Mouse (Mus musculus) embryonic fibroblast, embryonic 13.5 days (primary cell): ENCODE data around the gene Cops3.

ENCODE experiments used
- CTCF ChIP-seq: IDR thresholded peaks from 2 replicates; pipeline ENCODE4 v1.5.1; 2011; ENCODE audit warnings: mild to moderate bottlenecking, control low read depth, low read length, moderate library complexity, borderline replicate concordance; ENCODE audit not compliant: insufficient read depth
- POLR2A ChIP-seq: IDR thresholded peaks from 2 replicates; pipeline ENCODE4 v1.6.1; 2011; ENCODE audit warnings: low read depth, mild to moderate bottlenecking, control low read depth, low read length, moderate library complexity

DNA sequence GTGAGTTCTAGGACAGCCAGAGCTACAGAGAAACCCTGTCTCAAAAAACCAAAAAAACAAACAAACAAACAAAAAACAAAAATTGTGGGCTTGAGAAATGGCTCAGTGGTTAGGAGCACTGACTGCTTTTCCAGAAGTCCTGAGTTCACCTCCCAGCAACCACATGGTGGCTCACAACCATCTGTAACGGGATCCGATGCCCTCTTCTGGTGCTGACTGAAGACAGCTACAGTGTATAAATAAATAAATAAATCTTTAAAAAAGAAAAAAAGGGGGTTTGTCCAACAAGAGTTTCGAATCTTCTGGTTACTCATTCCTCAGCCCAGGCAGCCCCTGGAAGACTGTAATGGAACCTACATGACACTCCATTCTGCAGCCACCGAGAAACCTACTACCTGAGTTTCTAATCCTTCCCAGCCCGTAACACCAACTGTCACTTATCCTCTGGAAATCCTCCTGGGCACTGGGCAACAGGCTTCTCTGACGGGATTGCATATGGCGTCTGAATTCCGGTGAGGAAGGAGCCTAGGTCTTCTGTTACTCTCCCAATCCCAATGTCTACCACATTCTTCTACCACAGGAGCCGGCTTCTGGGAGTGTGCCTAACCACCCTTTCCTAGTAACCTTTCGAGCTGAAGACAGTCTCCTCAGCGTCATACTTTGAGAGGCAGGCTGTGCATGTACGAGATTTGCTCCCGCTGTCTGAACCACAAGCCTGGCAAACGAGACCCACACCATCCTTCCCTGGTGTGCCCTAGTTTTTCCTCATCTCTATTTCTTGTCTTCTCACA, 31.3 kb downstream of the Cops3 start:
- TF ChIP-seq POLR2A (no peak), CTCF (no peak)
